Mouse (Mus musculus) kidney, adult 10 weeks (tissue): ENCODE results near the gene Ascl1. TPM values are rescaled to one million over a fixed set of nuclear protein-coding genes. Genes with fewer than 3 reads are reported as not detected.

Experiments used
- polyA plus RNA-seq: library from polyadenylated mRNA; stranded (reverse); fragments of 350-450 nt; fragmentation: Illumina TruSeq; extraction: RNeasy Lipid Tissue Mini Kit (QIAGEN cat#74804); gene quantifications from one replicate; pipeline ENCODE4 v1.2.3, GENCODE M21; 2014; ENCODE audit warnings: low read depth, low replicate concordance

The Ascl1 gene
- not detected for polyA plus RNA-seq

GRCm38 (mm10) chr10:87493576-87493975 lies at the start of gene Ascl1:
Ascl1 (minus strand) TSS chr10:87493660.

GRCm38 (mm10) chr10:87521646-87522045 lies 28.2 kb upstream of the Ascl1 start, which contains the start of gene Pah:
Pah (plus strand) TSS chr10:87521795.

Other genes with a start within 250 kb of the Ascl1 start
- gene Pah, start 28.1 kb upstream of the Ascl1 start, polyA plus RNA-seq, result 3,246 TPM